Comparison of ENCODE assay signal across 13 mouse cellular contexts in the genomic region with DNA sequence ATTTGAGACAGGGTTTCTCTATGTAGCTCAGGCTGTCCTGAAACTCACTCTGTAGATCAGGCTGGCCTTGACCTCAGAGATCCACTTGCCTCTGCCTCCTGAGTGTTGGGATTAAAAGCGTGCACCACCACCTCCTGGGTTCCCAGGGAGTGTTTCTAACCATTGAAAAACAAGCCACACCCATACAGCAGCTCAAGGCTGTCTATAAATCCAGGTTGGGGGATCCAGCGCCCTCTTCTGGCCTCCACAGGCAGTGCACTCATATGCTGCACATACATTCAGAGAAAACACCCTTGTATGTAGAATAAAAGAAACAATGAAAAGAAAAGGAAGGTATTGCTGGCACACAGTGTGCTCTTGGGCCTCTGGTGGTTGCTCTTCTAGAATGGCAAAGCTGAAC.
"Had no signal": no experiment of that assay in that cellular context is flagged by ENCODE, and none has a peak within 500 bp of the region (broad histone marks: within the 10 kb centered on the region; RNA-seq: fewer than 3 reads in every experiment).

No protein-coding gene starts in this region.

- ATAC-seq: intestine, embryonic 16.5 days; midbrain, embryonic 16.5 days had no signal

- H3K36me3 ChIP-seq: limb, embryonic 12.5 days; lung, embryonic 15.5 days had no signal

- H3K4me3 ChIP-seq: limb, embryonic 12.5 days; lung, embryonic 15.5 days had no signal

- H3K9me3 ChIP-seq: lung, embryonic 15.5 days had no signal

- H3K9ac ChIP-seq: limb, embryonic 12.5 days; lung, embryonic 15.5 days had no signal

- H3K4me1 ChIP-seq: lung, embryonic 15.5 days; megakaryocyte, embryonic 14.5 days had no signal

- H3K4me2 ChIP-seq: limb, embryonic 12.5 days; lung, embryonic 15.5 days; midbrain, embryonic 11.5 days had no signal

- H3K27ac ChIP-seq: limb, embryonic 12.5 days; lung, embryonic 15.5 days; macrophage had no signal

- DNase-seq: kidney, adult 2 months; kidney, postnatal 25 days; lung, postnatal 14 days; right cerebral cortex, postnatal 25 days; thymus, adult 2 months; thymus, postnatal 25 days had no signal
